Comparison of ENCODE assay signal across 7 mouse cellular contexts in the genomic region with DNA sequence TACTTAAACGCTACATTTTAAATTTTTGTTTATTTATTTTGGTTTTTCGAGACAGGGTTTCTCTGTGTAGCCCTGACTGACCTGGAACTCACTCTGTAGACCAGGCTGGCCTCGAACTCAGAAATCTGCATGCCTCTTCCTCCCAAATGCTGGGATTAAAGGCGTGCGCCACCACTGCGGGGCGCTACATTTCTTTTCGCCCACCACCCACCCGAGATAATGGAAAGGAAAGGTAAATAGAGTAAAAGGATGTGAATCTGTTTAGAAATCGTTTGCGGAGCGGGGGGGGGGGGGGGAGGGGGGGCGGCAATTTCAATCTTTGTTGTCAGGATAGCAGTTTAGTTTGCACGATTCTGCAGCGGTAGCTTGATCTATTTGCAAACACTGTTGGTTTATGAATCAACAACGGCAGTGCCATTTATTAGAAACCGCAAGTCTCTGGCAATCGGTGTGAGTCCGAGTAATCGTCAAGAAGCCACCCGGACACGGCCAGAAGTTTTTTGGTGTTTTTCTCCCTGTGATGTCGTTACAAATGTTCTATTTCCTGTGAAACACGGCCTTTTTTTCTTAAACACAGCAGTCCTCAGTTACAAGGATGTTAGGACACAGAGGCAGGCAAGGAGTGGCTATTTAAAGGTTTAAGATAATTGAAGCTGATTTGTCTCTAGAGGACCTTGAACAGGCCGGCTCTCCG. TPM values are rescaled to one million over a fixed set of nuclear protein-coding genes. Genes with fewer than 3 reads are reported as not detected.
DNase-seq lines count a peak whose midpoint lies in the region; ATAC-seq and TF ChIP-seq lines count a peak whose summit lies in the region.

No protein-coding gene starts in this region.

- peak overlapping the region; percentile 89 for H3K27ac ChIP-seq in ES-Bruce4 (ENCODE audit: insufficient read depth, low read length)
- peak overlapping the region; percentile 82 for H3K27ac ChIP-seq in forebrain, embryonic 10.5 days
- H3K27ac ChIP-seq in hindbrain, postnatal 0 days = peak overlapping the region; percentile 84
- H3K27ac ChIP-seq in liver, embryonic 16.5 days (ENCODE audit: low read length) = peak overlapping the region; percentile 97
- peak overlapping the region; percentile 85 for H3K27ac ChIP-seq in neural tube, embryonic 14.5 days (ENCODE audit: low read depth, low read length)

- ATAC-seq in hindbrain, postnatal 0 days = no peak; the same call in 1 of the 2 replicates
- no peak for ATAC-seq in liver, embryonic 16.5 days (ENCODE audit: low read depth)
- no peak for ATAC-seq in neural tube, embryonic 14.5 days (ENCODE audit: low read depth)

- peak overlapping the region; percentile 48; the same call in 1 of the 2 replicates for H3K4me3 ChIP-seq in ES-Bruce4 (ENCODE audit: low read depth, low read length)
- H3K4me3 ChIP-seq in forebrain, embryonic 10.5 days = peak overlapping the region; percentile 47
- peak overlapping the region; percentile 31 for H3K4me3 ChIP-seq in hindbrain, postnatal 0 days (ENCODE audit: low read length)
- H3K4me3 ChIP-seq in liver, embryonic 16.5 days (ENCODE audit: low read depth, low read length) = peak overlapping the region; percentile 68
- peak overlapping the region; percentile 32 for H3K4me3 ChIP-seq in neural tube, embryonic 14.5 days (ENCODE audit: low read depth, low read length)

- TF ChIP-seq CTCF in ES-Bruce4 (IDR thresholded peaks at IDR 0.05; ENCODE audit: low read depth, low read length) = peak; percentile 25
- TF ChIP-seq CTCF in hindbrain, postnatal 0 days (IDR thresholded peaks at IDR 0.05; ENCODE audit: low read depth) = peak; percentile 48

- H3K36me3 ChIP-seq in ES-Bruce4 (ENCODE audit: control insufficient read depth, insufficient read depth, low read length, poor library complexity, severe bottlenecking) = no peaks in the 10 kb centered on the region
- H3K36me3 ChIP-seq in forebrain, embryonic 10.5 days (replicated peaks) = no peaks in the 10 kb centered on the region
- H3K36me3 ChIP-seq in hindbrain, postnatal 0 days (ENCODE audit: insufficient read depth, low read length) = no peaks in the 10 kb centered on the region
- no peaks in the 10 kb centered on the region for H3K36me3 ChIP-seq in liver, embryonic 16.5 days (ENCODE audit: control insufficient read depth, insufficient read depth)
- no peaks in the 10 kb centered on the region for H3K36me3 ChIP-seq in neural tube, embryonic 14.5 days (ENCODE audit: control insufficient read depth, insufficient read depth, low read length)

- H3K27me3 ChIP-seq in ES-Bruce4 (ENCODE audit: control insufficient read depth, insufficient read depth, low read length, poor library complexity, severe bottlenecking) = no peaks in the 10 kb centered on the region
- peaks cover 20% of the 10 kb centered on the region for H3K27me3 ChIP-seq in forebrain, embryonic 10.5 days (ENCODE audit: poor library complexity, severe bottlenecking)
- no peaks in the 10 kb centered on the region for H3K27me3 ChIP-seq in hindbrain, postnatal 0 days (ENCODE audit: insufficient read depth, low read length)
- H3K27me3 ChIP-seq in liver, embryonic 16.5 days (ENCODE audit: control insufficient read depth, insufficient read depth, low read depth, low read length) = no peaks in the 10 kb centered on the region
- H3K27me3 ChIP-seq in neural tube, embryonic 14.5 days (ENCODE audit: control insufficient read depth, insufficient read depth, low read length) = 0 out of 2 replicates have a peak, but pooled peaks cover 2% of the 10 kb centered on the region

- H3K4me1 ChIP-seq in ES-Bruce4 (ENCODE audit: control insufficient read depth, insufficient read depth, low read length) = peaks cover 1% of the 10 kb centered on the region
- H3K4me1 ChIP-seq in forebrain, embryonic 10.5 days = peaks cover 19% of the 10 kb centered on the region
- H3K4me1 ChIP-seq in hindbrain, postnatal 0 days (ENCODE audit: insufficient read depth, low read length) = no peaks in the 10 kb centered on the region
- peaks cover 17% of the 10 kb centered on the region for H3K4me1 ChIP-seq in liver, embryonic 16.5 days (ENCODE audit: control insufficient read depth, low read depth, low read length)
- no peaks in the 10 kb centered on the region; the same call in 1 of the 2 replicates for H3K4me1 ChIP-seq in neural tube, embryonic 14.5 days (ENCODE audit: control insufficient read depth, insufficient read depth, low read length)

- TF ChIP-seq POLR2A in ES-Bruce4 (IDR thresholded peaks at IDR 0.05; ENCODE audit: insufficient read depth, low read length) = no peak

- DNase-seq in adrenal gland, postnatal 25 days = peak; percentile 15
- peak; percentile 50 for DNase-seq in forebrain, embryonic 10.5 days (ENCODE audit: extremely low spot score, low spot score)
- peak; percentile 62 for DNase-seq in hindbrain, postnatal 0 days (ENCODE audit: low spot score)
- DNase-seq in ovary, postnatal 14 days (ENCODE audit: low spot score) = no peak

- no peak for TF ChIP-seq EP300 in ES-Bruce4 (IDR thresholded peaks at IDR 0.05; ENCODE audit: insufficient read depth, low read depth, low read length)

- H3K9ac ChIP-seq in ES-Bruce4 (ENCODE audit: low read depth, poor library complexity, severe bottlenecking) = peak overlapping the region; percentile 90
- H3K9ac ChIP-seq in hindbrain, postnatal 0 days (replicated peaks; ENCODE audit: low read length) = peak overlapping the region; percentile 31; the same call in 1 of the 2 replicates
- peak overlapping the region; percentile 80 for H3K9ac ChIP-seq in liver, embryonic 16.5 days (ENCODE audit: low read depth, low read length)
- H3K9ac ChIP-seq in neural tube, embryonic 14.5 days (replicated peaks; ENCODE audit: low read depth, low read length) = peak overlapping the region; percentile 13; the same call in 1 of the 2 replicates

- H3K9me3 ChIP-seq in ES-Bruce4 (replicated peaks; ENCODE audit: control insufficient read depth, insufficient read depth, low read length, poor library complexity, severe bottlenecking) = peaks cover 5% of the 10 kb centered on the region
- no peaks in the 10 kb centered on the region for H3K9me3 ChIP-seq in forebrain, embryonic 10.5 days
- no peaks in the 10 kb centered on the region for H3K9me3 ChIP-seq in hindbrain, postnatal 0 days (ENCODE audit: low read length)
- H3K9me3 ChIP-seq in liver, embryonic 16.5 days (replicated peaks; ENCODE audit: control insufficient read depth, low read length) = no peaks in the 10 kb centered on the region
- H3K9me3 ChIP-seq in neural tube, embryonic 14.5 days (ENCODE audit: control insufficient read depth, low read length) = no peaks in the 10 kb centered on the region

- WGBS in forebrain, embryonic 10.5 days = 7% methylated on average over 26 of the region's 26 CpGs
- 4% methylated on average over 25 of the region's 26 CpGs for WGBS in hindbrain, postnatal 0 days
- WGBS in liver, embryonic 16.5 days (ENCODE audit: insufficient replicate concordance) = 3% methylated on average over 25 of the region's 26 CpGs
- 3% methylated on average over 25 of the region's 26 CpGs for whole genome bisulfite sequencing in neural tube, embryonic 14.5 days

- H3K4me2 ChIP-seq in hindbrain, postnatal 0 days (ENCODE audit: low read depth, low read length) = peak overlapping the region; percentile 62
- H3K4me2 ChIP-seq in liver, embryonic 16.5 days (ENCODE audit: low read depth, low read length) = peak overlapping the region; percentile 92
- peak overlapping the region; percentile 53 for H3K4me2 ChIP-seq in neural tube, embryonic 14.5 days (ENCODE audit: low read depth, low read length)

RNA-seq across cellular contexts. Expression of a gene that starts 35.6 kb away (rescaled TPM):
- polyA plus RNA-seq in ES-Bruce4 (2011; ENCODE audit: insufficient read depth, insufficient read length, low read depth, missing spikeins) = 4.6 TPM in 2 replicates
- total RNA-seq in adrenal gland, postnatal 25 days (2021) = not detected in 2 replicates
- polyA plus RNA-seq in forebrain, embryonic 10.5 days (2016; fragmentation: Nextera tagmentation; extraction: Ambion mirVana) = 0.20 TPM in 1 of 2 replicates, not detected in the other
- total RNA-seq in hindbrain, postnatal 0 days (2014; rRNA removed) = not detected in 2 replicates
- not detected in 2 replicates for polyA plus RNA-seq in hindbrain, postnatal 0 days (2015; fragmentation: Nextera tagmentation; extraction: Ambion mirVana)
- not detected in 2 replicates for polyA plus RNA-seq in liver, embryonic 16.5 days (2015; fragmentation: Nextera tagmentation; extraction: Ambion mirVana)
- not detected in 2 replicates for polyA plus RNA-seq in neural tube, embryonic 14.5 days (2014; fragmentation: Nextera tagmentation; extraction: Ambion mirVana)

RNA-seq across cellular contexts. Expression of a gene that starts 37.2 kb away (rescaled TPM):
- 0.88 and 1.2 TPM in 2 replicates for polyA plus RNA-seq in ES-Bruce4 (2011; ENCODE audit: insufficient read depth, insufficient read length, low read depth, missing spikeins)
- not detected in 2 replicates for total RNA-seq in adrenal gland, postnatal 25 days (2021)
- 1.6 and 1.8 TPM in 2 replicates for polyA plus RNA-seq in forebrain, embryonic 10.5 days (2016; fragmentation: Nextera tagmentation; extraction: Ambion mirVana)
- 0.78 and 1.9 TPM in 2 replicates for total RNA-seq in hindbrain, postnatal 0 days (2014; rRNA removed)
- 2.1 and 2.5 TPM in 2 replicates for polyA plus RNA-seq in hindbrain, postnatal 0 days (2015; fragmentation: Nextera tagmentation; extraction: Ambion mirVana)
- 9.2 and 12.0 TPM in 2 replicates for polyA plus RNA-seq in liver, embryonic 16.5 days (2015; fragmentation: Nextera tagmentation; extraction: Ambion mirVana)
- polyA plus RNA-seq in neural tube, embryonic 14.5 days (2014; fragmentation: Nextera tagmentation; extraction: Ambion mirVana) = 1.3 and 2.0 TPM in 2 replicates

Comparison
In these comparisons a context has a peak if more than half of its experiments do, and no peak if none do; other contexts are left out.
1. H3K9ac ChIP-seq: peak in every context shown above with its lines; median percentile 90 in ES-Bruce4; 80 in liver, embryonic 16.5 days; 31 in hindbrain, postnatal 0 days; 13 in neural tube, embryonic 14.5 days.